Mouse (Mus musculus): ENCODE measurements at regions not wholly inside any gene's neighbourhood (a gene's known extent, or its start where the extent isn't known, plus 50 kb on each side); places are given as distances from the start of the nearest gene placed in this dataset.

GRCm38 (mm10) chr10:91575323-91576064, 394.4 kb upstream of the Tmpo start:
- no peak overlapping the region for H3K4me3 ChIP-seq (replicated peaks in 1 of 3; ENCODE audit: low read depth in 2 of 3, low read length in 2 of 3, poor library complexity in 1 of 3)

DNA sequence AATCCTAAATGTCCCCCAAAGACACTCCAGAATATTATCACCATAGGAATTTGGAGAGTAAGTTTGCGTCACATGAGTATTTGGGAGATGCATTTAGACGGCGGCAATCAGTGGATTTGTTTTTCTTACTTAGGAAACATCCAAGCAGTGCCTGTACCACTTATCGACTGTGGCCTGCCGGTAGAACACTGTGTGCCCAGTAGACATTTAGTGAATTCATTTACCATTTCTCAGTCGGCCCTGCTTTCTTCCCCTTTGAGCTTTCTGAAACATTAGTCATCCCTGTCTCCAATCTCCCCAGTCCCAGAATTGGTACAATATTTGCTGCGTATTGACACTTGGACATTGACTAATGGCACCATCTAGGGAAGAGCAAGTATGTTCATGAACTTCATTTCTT, 391.7 kb upstream of the Tmpo start:
- TF ChIP-seq CHD1 (IDR thresholded peaks at IDR 0.05; ENCODE audit: low read depth, low read length) (no peak), PAX5 (IDR thresholded peaks at IDR 0.05; ENCODE audit: low read length) (no peak), ELF1 (IDR thresholded peaks at IDR 0.05; ENCODE audit: low read depth, low read length) (no peak), SMC3 (IDR thresholded peaks at IDR 0.05; ENCODE audit: low read depth, low read length) (no peak), POLR2AphosphoS2 (IDR thresholded peaks at IDR 0.05; ENCODE audit: low read depth, low read length) (no peak)
- dilution Hi-C loops (cut with MboI; ENCODE audit: extremely low pct_ligation_motif_present, extremely low pct_unique_long_range_greater_than_20kb, low sequenced_read_pairs) (no loop called here), in situ Hi-C loops (cut with MboI; ENCODE audit: low pct_ligation_motif_present, low pct_unique_long_range_greater_than_20kb, low sequenced_read_pairs) (no loop called here)
- H3K27ac ChIP-seq (ENCODE audit: insufficient read depth, low read depth) = no peak overlapping the region
- no peaks in the 10 kb centered on the region for H3K79me2 ChIP-seq (replicated peaks; ENCODE audit: control insufficient read depth, extremely low read depth, insufficient read depth, poor library complexity, severe bottlenecking)
- DNase-seq (ENCODE audit: extremely low read depth) = no peak
- H3K27me3 ChIP-seq (replicated peaks) = no peaks in the 10 kb centered on the region
- H3K36me3 ChIP-seq (replicated peaks in 1 of 2; ENCODE audit: control insufficient read depth in 1 of 2, insufficient read depth in 1 of 2, low read length in 1 of 2) = no peaks in the 10 kb centered on the region
- no peaks in the 10 kb centered on the region for H3K4me1 ChIP-seq (ENCODE audit: control insufficient read depth in 1 of 2, insufficient read depth in 2 of 2)
- H3K4me3 ChIP-seq (replicated peaks in 1 of 3; ENCODE audit: low read depth in 2 of 3, low read length in 2 of 3, poor library complexity in 1 of 3) = no peak overlapping the region
- no peak overlapping the region for H3K4me2 ChIP-seq (ENCODE audit: insufficient read depth, low read depth, poor library complexity, severe bottlenecking)
- no peak overlapping the region for H3K9ac ChIP-seq (ENCODE audit: insufficient read depth, low read depth)
- peaks cover 14% of the 10 kb centered on the region for H3K9me3 ChIP-seq (replicated peaks; ENCODE audit: low read length)

More at GRCm38 (mm10) chr10:91575323-91576064, 394.4 kb upstream of the Tmpo start:
- Histone ChIP-seq H3K36me3 (replicated peaks in 1 of 2; ENCODE audit: control insufficient read depth in 1 of 2, insufficient read depth in 1 of 2, low read length in 1 of 2) (no peaks in the 10 kb centered on the region), H3K4me2 (ENCODE audit: insufficient read depth, low read depth, poor library complexity, severe bottlenecking) (no peak overlapping the region), H3K79me2 (replicated peaks; ENCODE audit: control insufficient read depth, extremely low read depth, insufficient read depth, poor library complexity, severe bottlenecking) (no peaks in the 10 kb centered on the region), H3K9me3 (replicated peaks; ENCODE audit: low read length) (peaks cover 12% of the 10 kb centered on the region), H3K27ac (ENCODE audit: insufficient read depth, low read depth) (no peak overlapping the region), H3K4me1 (ENCODE audit: control insufficient read depth in 1 of 2, insufficient read depth in 2 of 2) (no peaks in the 10 kb centered on the region), H3K27me3 (replicated peaks) (no peaks in the 10 kb centered on the region), H3K9ac (ENCODE audit: insufficient read depth, low read depth) (no peak overlapping the region)
- no peak for TF ChIP-seq MYC (IDR thresholded peaks at IDR 0.05; ENCODE audit: low read depth, low read length)
- TF ChIP-seq NRF1 (IDR thresholded peaks at IDR 0.05; ENCODE audit: low read depth, low read length) = no peak
- TF ChIP-seq ETS1 (conservative IDR thresholded peaks at IDR 0.05; ENCODE audit: low read depth, low read length) = no peak
- no peak for TF ChIP-seq USF1 (IDR thresholded peaks at IDR 0.05; ENCODE audit: low read depth, low read length)
- no peak for TF ChIP-seq CTCF (conservative IDR thresholded peaks at IDR 0.05 in 1 of 2, IDR thresholded peaks at IDR 0.05 in 1 of 2; ENCODE audit: low read depth in 2 of 2, low read length in 2 of 2)
- no peak for TF ChIP-seq JUN (IDR thresholded peaks at IDR 0.05; ENCODE audit: insufficient read depth, low read depth, low read length)
- TF ChIP-seq ZNF384 (IDR thresholded peaks at IDR 0.05; ENCODE audit: low read depth, low read length) = no peak
- TF ChIP-seq IRF4 (IDR thresholded peaks at IDR 0.05; ENCODE audit: low read depth, low read length) = no peak
- TF ChIP-seq JUND (conservative IDR thresholded peaks at IDR 0.05; ENCODE audit: low read depth, low read length) = no peak
- dilution Hi-C loops (cut with MboI; ENCODE audit: extremely low pct_ligation_motif_present, extremely low pct_unique_long_range_greater_than_20kb, low sequenced_read_pairs) (no loop called here), in situ Hi-C loops (cut with MboI; ENCODE audit: low pct_ligation_motif_present, low pct_unique_long_range_greater_than_20kb, low sequenced_read_pairs) (no loop called here)
- no peak for DNase-seq (ENCODE audit: extremely low read depth)
